ENCODE assay signal across 9 mouse cellular contexts in genomic region chr19:44363529-44363928, GRCm38 (mm10). TPM values are rescaled to one million over a fixed set of nuclear protein-coding genes. Genes with fewer than 3 reads are reported as not detected.
DNase-seq lines count a peak whose midpoint lies in the region; ATAC-seq and TF ChIP-seq lines count a peak whose summit lies in the region.
"Had no signal": no experiment of that assay in that cellular context is flagged by ENCODE, and none has a peak within 500 bp of the region (broad histone marks: within the 10 kb centered on the region; RNA-seq: fewer than 3 reads in every experiment).

No protein-coding gene starts in this region.

- H3K79me2 ChIP-seq in C2C12 (ENCODE audit: control insufficient read depth, insufficient read depth), result no peaks in the 10 kb centered on the region

- H3K36me3 ChIP-seq in C2C12 (ENCODE audit: control insufficient read depth, insufficient read depth), result no peaks in the 10 kb centered on the region
- H3K36me3 ChIP-seq: limb, embryonic 13.5 days had no signal

- DNase-seq in T-cell, adult 2 months (ENCODE audit: low spot score), result peak; percentile 49
- DNase-seq in layer of hippocampus, adult 11-12 months (ENCODE audit: low spot score), result peak; percentile 76
- peak; percentile 65 to 74 for DNase-seq in lung, adult 18-20 months
- DNase-seq in retina, postnatal 7 days (ENCODE audit: low read depth, low spot score), result peak; percentile 54
- peak; percentile 26 for DNase-seq in urinary bladder, adult 2 months (ENCODE audit: low spot score)

- no peaks in the 10 kb centered on the region for H3K27me3 ChIP-seq in C2C12 (ENCODE audit: control insufficient read depth, insufficient read depth, insufficient read length)
- H3K27me3 ChIP-seq: limb, embryonic 13.5 days had no signal

- peak; percentile 95 for TF ChIP-seq CTCF in C2C12 (IDR thresholded peaks at IDR 0.05; ENCODE audit: control insufficient read depth, insufficient read depth, insufficient read length)

- peak; percentile 98 for ATAC-seq in common myeloid progenitor, adult 5-6 weeks (replicated peaks; ENCODE audit: low read depth, poor library complexity, severe bottlenecking)
- ATAC-seq in granulocyte monocyte progenitor cell, adult 5-6 weeks (replicated peaks; ENCODE audit: poor library complexity, severe bottlenecking), result peak; percentile 97

- no peaks in the 10 kb centered on the region for H3K79me3 ChIP-seq in C2C12 (ENCODE audit: low read depth)

- no peak overlapping the region for H3ac ChIP-seq in C2C12 (ENCODE audit: control insufficient read depth, insufficient read length, low read depth)

- no peak overlapping the region for H3K4me3 ChIP-seq in C2C12 (ENCODE audit: insufficient read depth, poor library complexity, severe bottlenecking)
- H3K4me3 ChIP-seq: limb, embryonic 13.5 days had no signal

TF ChIP-seq in C2C12, 6 proteins besides CTCF, POLR2A, EP300 and RAD21:
- TF ChIP-seq USF1 (IDR thresholded peaks at IDR 0.05; ENCODE audit: low read depth) (peak; percentile 61), MYOD1 (IDR thresholded peaks at IDR 0.05; ENCODE audit: control insufficient read depth, insufficient read length, low read depth) (no peak), FOSL1 (IDR thresholded peaks at IDR 0.05; ENCODE audit: insufficient read depth, low read length, poor library complexity, severe bottlenecking) (no peak), MAX (IDR thresholded peaks at IDR 0.05) (peak; percentile 61)

RNA-seq across cellular contexts. Expression of gene Scd4, which starts 30.6 kb away (rescaled TPM):
- polyA plus RNA-seq in C2C12 (2012; fragmentation: generic; extraction: Trizol), result 0.05 TPM
- total RNA-seq in common myeloid progenitor, adult 5-6 weeks (2017), result 0.14 and 0.15 TPM in 2 replicates
- total RNA-seq in granulocyte monocyte progenitor cell, adult 5-6 weeks (2014; fragmentation: Nextera tagmentation), result not detected in 2 replicates
- total RNA-seq in granulocyte monocyte progenitor cell, adult 5-6 weeks (2017), result 0.22 TPM in 1 of 2 replicates, not detected in the other
- polyA plus RNA-seq in urinary bladder, adult 2 months (2012; rRNA removed), result 0.87 and 1.0 TPM in 2 replicates

RNA-seq across cellular contexts. Expression of gene Scd1, which starts 44.1 kb away (rescaled TPM):
- 47.1 TPM for polyA plus RNA-seq in C2C12 (2012; fragmentation: generic; extraction: Trizol)
- total RNA-seq in common myeloid progenitor, adult 5-6 weeks (2017), result 2.9 and 3.4 TPM in 2 replicates
- 0.41 TPM in 1 of 2 replicates, not detected in the other for total RNA-seq in granulocyte monocyte progenitor cell, adult 5-6 weeks (2014; fragmentation: Nextera tagmentation)
- not detected in 2 replicates for total RNA-seq in granulocyte monocyte progenitor cell, adult 5-6 weeks (2017)
- 190 and 197 TPM in 2 replicates for polyA plus RNA-seq in urinary bladder, adult 2 months (2012; rRNA removed)

Comparison
In these comparisons a context has a peak if more than half of its experiments do, and no peak if none do; other contexts are left out.
1. DNase-seq: peak in every context shown above with its lines; median percentile 76 in layer of hippocampus, adult 11-12 months; 70 in lung, adult 18-20 months; 54 in retina, postnatal 7 days; 49 in T-cell, adult 2 months; 26 in urinary bladder, adult 2 months.